8 mouse cellular contexts compared by ENCODE assay signal in the genomic region with DNA sequence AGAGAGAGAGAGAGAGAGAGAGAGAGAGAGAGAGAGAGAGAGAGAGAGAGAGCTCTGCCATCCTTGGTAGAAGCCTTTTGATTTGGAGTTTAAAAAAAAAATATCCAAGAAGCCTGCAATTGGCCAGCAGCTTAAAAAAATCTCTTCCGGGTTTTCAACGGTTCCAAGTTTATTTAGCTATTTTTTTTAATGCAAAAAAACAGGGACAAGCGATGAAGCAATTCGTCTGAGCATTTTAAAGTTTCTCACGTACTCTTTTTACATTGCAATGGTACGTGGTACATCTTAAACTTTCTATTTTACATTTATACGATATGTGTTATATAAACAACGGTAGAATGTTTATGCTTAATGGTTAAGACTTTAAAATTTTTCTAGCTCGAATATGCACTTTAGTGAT. TPM values are rescaled to one million over a fixed set of nuclear protein-coding genes. Genes with fewer than 3 reads are reported as not detected.
A peak's percentile ranks its signal among the peaks of the same experiment; 100 is the strongest.
DNase-seq lines count a peak whose midpoint lies in the region; ATAC-seq and TF ChIP-seq lines count a peak whose summit lies in the region.

Gene Nfia, plus strand, starts transcription at position 94 of the 400 bp plus-strand sequence.

- TF ChIP-seq POLR2A in thymus, adult 2 months (IDR thresholded peaks at IDR 0.05; ENCODE audit: control insufficient read depth, extremely low read depth, insufficient read depth, low read length, poor library complexity) = no peak
- TF ChIP-seq POLR2A in brain, embryonic 14.5 days (IDR thresholded peaks at IDR 0.05; ENCODE audit: borderline replicate concordance, extremely low read depth, insufficient read depth, insufficient read length, poor library complexity, severe bottlenecking) = no peak

- H3K4me3 ChIP-seq in thymus, adult 2 months (ENCODE audit: control insufficient read depth, insufficient read depth, low read length) = peak within 1 kb of the TSS; percentile 64
- H3K4me3 ChIP-seq in heart, embryonic 12.5 days = peak within 1 kb of the TSS; percentile 49
- H3K4me3 ChIP-seq in midbrain, postnatal 0 days (ENCODE audit: low read depth, low read length) = peak within 1 kb of the TSS; percentile 45

- H3K4me2 ChIP-seq in heart, embryonic 12.5 days = peak within 1 kb of the TSS; percentile 73
- H3K4me2 ChIP-seq in midbrain, postnatal 0 days (ENCODE audit: low read depth, low read length, poor library complexity, severe bottlenecking) = peak within 1 kb of the TSS; percentile 58

- no peaks in the 10 kb centered on the region for H3K36me3 ChIP-seq in thymus, adult 2 months (ENCODE audit: control insufficient read depth, insufficient read depth, low read length)
- no peaks in the 10 kb centered on the region for H3K36me3 ChIP-seq in heart, embryonic 12.5 days
- H3K36me3 ChIP-seq in midbrain, postnatal 0 days (ENCODE audit: insufficient read depth, low read length) = no peaks in the 10 kb centered on the region

- TF ChIP-seq CTCF in thymus, adult 2 months (IDR thresholded peaks at IDR 0.05; ENCODE audit: borderline replicate concordance, control insufficient read depth, extremely low read depth, insufficient read depth, low read length, poor library complexity) = no peak
- TF ChIP-seq CTCF in brain, embryonic 14.5 days (IDR thresholded peaks at IDR 0.05; ENCODE audit: borderline replicate concordance, extremely low read depth, insufficient read depth, insufficient read length) = no peak
- TF ChIP-seq CTCF in midbrain, postnatal 0 days (IDR thresholded peaks at IDR 0.05) = no peak

- H3K9ac ChIP-seq in heart, embryonic 12.5 days = peak within 1 kb of the TSS; percentile 66
- H3K9ac ChIP-seq in midbrain, postnatal 0 days (replicated peaks; ENCODE audit: low read length, poor library complexity, severe bottlenecking) = peak within 1 kb of the TSS; percentile 33; the same call in 1 of the 2 replicates

- H3K27ac ChIP-seq in thymus, adult 2 months (ENCODE audit: control insufficient read depth, insufficient read depth, low read length) = peak within 1 kb of the TSS; percentile 83
- H3K27ac ChIP-seq in heart, embryonic 12.5 days (ENCODE audit: poor library complexity, severe bottlenecking) = peak within 1 kb of the TSS; percentile 99
- peak within 1 kb of the TSS; percentile 69 for H3K27ac ChIP-seq in midbrain, postnatal 0 days (ENCODE audit: low read depth, low read length)

- ATAC-seq in heart, embryonic 12.5 days (ENCODE audit: insufficient number of reproducible peaks, low FRiP score) = no peak
- no peak for ATAC-seq in midbrain, postnatal 0 days (ENCODE audit: low FRiP score)

- peaks cover 6% of the 10 kb centered on the region for H3K4me1 ChIP-seq in thymus, adult 2 months (replicated peaks; ENCODE audit: control insufficient read depth, insufficient read depth, low read length)
- peaks cover 15% of the 10 kb centered on the region for H3K4me1 ChIP-seq in heart, embryonic 12.5 days (replicated peaks)
- H3K4me1 ChIP-seq in midbrain, postnatal 0 days (ENCODE audit: insufficient read depth, low read length) = 0 out of 2 replicates have a peak, but pooled peaks cover 2% of the 10 kb centered on the region

- H3K9me3 ChIP-seq in heart, embryonic 12.5 days (replicated peaks) = no peaks in the 10 kb centered on the region
- no peaks in the 10 kb centered on the region for H3K9me3 ChIP-seq in midbrain, postnatal 0 days (ENCODE audit: low read length)

- DNase-seq in thymus, adult 2 months = no peak
- no peak for DNase-seq in thymus, postnatal 4 days
- peak; percentile 77 for DNase-seq in brain, embryonic 14.5 days (ENCODE audit: low read depth)
- DNase-seq in left cerebral cortex, adult 8-10 months (ENCODE audit: low spot score in 2 of 2) = no peak
- DNase-seq in midbrain, postnatal 0 days (ENCODE audit: low spot score) = peak; percentile 54
- no peak for DNase-seq in urinary bladder, adult 18-20 months (ENCODE audit: low spot score in 2 of 2)
- DNase-seq in spleen, postnatal 4 days (ENCODE audit: low spot score in 2 of 2) = no peak

- WGBS in thymus, adult 2 months = under 1% methylated on average over 9 of the region's 9 CpGs
- WGBS in heart, embryonic 12.5 days = under 1% methylated on average over 9 of the region's 9 CpGs
- under 1% methylated on average over 9 of the region's 9 CpGs for WGBS in midbrain, postnatal 0 days

- H3K27me3 ChIP-seq in thymus, adult 2 months (ENCODE audit: control insufficient read depth, insufficient read depth, low read length) = peaks cover 5% of the 10 kb centered on the region
- H3K27me3 ChIP-seq in heart, embryonic 12.5 days (replicated peaks) = no peaks in the 10 kb centered on the region
- peaks cover 21% of the 10 kb centered on the region for H3K27me3 ChIP-seq in midbrain, postnatal 0 days (ENCODE audit: insufficient read depth, low read length)

RNA-seq across cellular contexts. Expression of gene Nfia, which starts in this region (rescaled TPM):
- 26.4 and 33.6 TPM in 2 replicates for polyA plus RNA-seq in thymus, adult 2 months (2012; rRNA removed)
- 54.5 and 56.0 TPM in 2 replicates for polyA plus RNA-seq in brain, embryonic 14.5 days (2012; rRNA removed)
- polyA plus RNA-seq in heart, embryonic 12.5 days (2016; fragmentation: Nextera tagmentation; extraction: Ambion mirVana) = 37.5 and 42.0 TPM in 2 replicates
- total RNA-seq in left cerebral cortex, adult 8-10 months (2022) = 10 to 100 TPM; 55.9 to 77.3 (median 71.0) TPM
- 45.9 and 51.7 TPM in 2 replicates for total RNA-seq in midbrain, postnatal 0 days (2014; rRNA removed)
- 29.9 and 35.7 TPM in 2 replicates for polyA plus RNA-seq in midbrain, postnatal 0 days (2015; fragmentation: Nextera tagmentation; extraction: Ambion mirVana)

Comparison
In these comparisons a context has a peak if more than half of its experiments do, and no peak if none do; other contexts are left out.
1. DNase-seq: peak in brain, embryonic 14.5 days (single experiment) and midbrain, postnatal 0 days (single experiment); none in thymus, adult 2 months (single experiment), thymus, postnatal 4 days (single experiment), left cerebral cortex, adult 8-10 months (0 of 2), urinary bladder, adult 18-20 months (0 of 2) and spleen, postnatal 4 days (0 of 2).
2. Peak in every context shown above with its lines, with median percentiles within 50 percentile points of each other: H3K27ac ChIP-seq and H3K4me3 ChIP-seq.